Mouse (Mus musculus) mouse embryonic stem cell (cell line): Measurements from ENCODE around the gene Fgf4.

ENCODE experiments used
- in situ Hi-C, 2 experiments: fragments of 300-500 bp; cut with MboI; formaldehyde crosslinking; loops; 1 replicate in 1 of 2; 3 replicates in 1 of 2; pipeline ENCODE4 v1.14.3; 2019 to 2020; ENCODE audit warnings: low sequenced_read_pairs in 2 of 2, low pct_unique_long_range_greater_than_20kb in 1 of 2, mixed read lengths in 1 of 2; ENCODE audit not compliant: unreplicated experiment in 1 of 2

The Fgf4 gene

DNA sequence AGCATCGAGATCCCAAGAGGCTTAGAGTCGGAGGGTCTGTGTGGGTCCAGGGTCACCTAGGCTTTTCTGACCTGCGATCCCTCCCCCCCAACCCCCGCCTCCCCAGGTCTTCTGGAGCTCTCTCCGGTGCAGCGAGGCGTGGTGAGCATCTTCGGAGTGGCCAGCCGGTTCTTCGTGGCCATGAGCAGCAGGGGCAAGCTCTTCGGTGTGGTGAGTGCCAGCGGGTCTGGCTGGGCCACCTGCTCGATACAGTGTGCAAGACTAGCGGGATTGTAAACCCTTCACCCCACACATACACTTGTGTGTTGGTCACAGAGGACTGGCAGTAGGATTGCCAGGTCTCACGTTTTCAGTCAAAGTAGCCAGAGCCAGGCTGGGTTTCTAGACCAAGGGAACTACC is 15.0 kb downstream of the Fgf4 start:
- in situ Hi-C loops = no loop called here

DNA sequence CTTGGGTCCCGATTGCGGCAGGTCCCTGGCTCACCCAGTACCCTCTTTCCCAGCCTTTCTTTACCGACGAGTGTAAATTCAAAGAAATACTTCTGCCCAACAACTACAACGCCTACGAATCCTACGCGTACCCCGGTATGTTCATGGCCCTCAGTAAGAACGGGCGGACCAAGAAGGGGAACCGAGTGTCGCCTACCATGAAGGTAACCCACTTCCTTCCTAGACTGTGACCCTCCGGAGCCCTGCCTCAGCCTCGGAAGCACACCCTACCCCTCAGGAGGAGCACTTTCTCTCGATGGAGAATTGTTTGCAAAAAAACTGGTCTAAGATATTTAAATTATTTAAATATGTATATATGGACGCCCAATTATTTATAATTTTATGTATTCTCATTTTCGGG is 15.5 kb downstream of the Fgf4 start:
- in situ Hi-C loops = no loop called here

DNA sequence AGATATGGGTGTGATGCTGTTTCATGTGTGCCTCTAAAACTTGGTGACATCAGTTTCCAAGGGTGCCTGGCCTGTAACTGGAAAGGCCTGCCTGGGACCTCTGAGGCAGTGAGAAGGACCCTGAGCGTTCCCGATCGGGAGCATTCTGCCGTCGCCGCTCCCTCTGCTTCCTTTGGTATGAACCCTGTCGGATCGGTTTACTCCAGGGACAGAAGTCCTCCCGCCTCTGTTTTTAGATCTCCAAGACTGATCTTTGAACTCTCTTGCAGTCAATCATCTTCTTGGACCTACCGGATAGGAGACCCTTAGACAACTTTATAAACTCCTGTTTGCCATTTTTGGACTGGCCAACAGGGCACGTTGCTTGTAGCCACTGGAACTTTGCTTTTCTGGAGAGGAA is 16.0 kb downstream of the Fgf4 start:
- in situ Hi-C loops = no loop called here

DNA sequence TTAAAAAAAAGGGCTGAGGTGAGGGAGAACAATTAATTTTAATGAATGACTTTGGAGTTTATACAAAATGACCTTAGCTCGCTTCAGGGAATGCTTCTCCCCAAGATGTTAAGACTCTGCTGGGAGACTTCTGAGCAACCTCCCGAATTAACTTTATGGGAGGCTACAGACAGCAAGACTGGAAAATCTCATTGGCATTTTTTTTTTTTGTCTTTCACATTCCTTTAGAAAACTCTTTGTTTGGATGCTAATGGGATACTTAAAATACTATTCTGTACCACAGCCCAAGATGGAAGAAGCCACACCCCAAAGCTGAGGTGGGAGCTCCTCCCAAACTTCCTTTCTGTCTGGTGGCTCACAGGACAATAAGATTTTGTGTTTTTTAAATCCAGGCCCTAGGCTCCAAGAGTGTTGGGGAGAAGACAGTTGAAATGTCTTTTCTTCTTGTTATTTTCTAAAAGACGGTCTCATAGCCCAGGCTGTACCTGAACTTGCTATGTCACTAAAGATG is 17.0 kb downstream of the Fgf4 start:
- in situ Hi-C loops = no loop called here

DNA sequence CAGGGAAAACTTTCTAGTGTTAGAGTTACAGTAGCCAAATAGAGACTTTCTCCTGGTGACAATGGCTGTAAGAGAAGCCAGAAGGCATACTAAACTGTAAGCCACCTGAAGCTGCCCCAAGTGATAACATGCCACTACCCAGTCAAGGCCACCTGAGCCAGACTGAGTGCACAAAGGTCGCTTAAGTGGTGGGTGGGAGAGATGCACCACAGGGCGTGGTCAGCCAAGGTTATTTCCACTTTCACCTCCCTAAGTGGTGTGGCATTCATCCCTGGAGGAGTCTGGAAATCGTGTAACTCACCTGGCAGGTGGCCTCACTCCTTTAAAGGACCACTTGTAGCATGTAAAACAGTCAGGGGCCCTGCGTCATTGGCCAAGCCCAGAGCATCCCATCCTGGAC is 20.0 kb downstream of the Fgf4 start:
- in situ Hi-C loops = no loop called here

DNA sequence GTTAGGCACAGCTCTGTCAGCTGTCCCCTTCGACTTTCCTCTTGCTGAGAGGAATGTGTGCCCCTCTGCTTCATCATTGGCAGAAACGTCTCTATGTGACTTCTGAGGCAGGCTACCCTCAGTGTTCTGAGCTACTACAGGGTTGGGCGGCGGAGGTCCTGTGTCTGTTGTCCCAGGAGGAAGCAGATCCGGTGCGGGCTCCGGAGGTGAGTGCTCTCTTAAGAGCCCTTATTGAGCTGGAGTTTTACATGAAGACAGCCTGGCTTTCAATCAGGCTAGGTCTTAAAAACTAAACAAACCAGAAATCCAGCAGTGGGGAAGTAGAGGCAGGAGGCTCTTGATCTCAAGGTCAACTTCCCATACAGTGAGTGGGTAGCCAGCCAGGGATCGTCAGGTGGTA is 20.4 kb downstream of the Fgf4 start:
- in situ Hi-C loops = no loop called here

DNA sequence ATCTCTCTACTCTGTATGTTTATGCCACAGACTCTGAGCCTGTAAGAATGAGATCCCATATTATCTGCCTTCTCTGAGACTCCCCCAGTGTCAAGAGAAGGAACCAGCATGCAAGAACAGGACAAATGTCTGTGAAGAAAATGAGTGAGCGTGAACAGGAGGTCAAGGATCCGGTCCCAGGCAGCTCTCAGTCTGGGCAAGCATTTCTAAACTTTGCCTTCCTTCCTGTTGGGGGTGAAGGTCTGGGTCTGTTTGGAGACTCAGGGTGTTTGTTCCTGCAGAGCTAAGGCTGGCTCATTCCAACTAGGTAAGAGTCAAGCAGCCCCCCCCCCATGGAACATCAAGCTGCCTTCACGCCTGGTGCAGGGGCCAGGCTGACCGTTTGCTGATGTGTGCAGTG is 25.3 kb downstream of the Fgf4 start:
- in situ Hi-C loops = no loop called here

DNA sequence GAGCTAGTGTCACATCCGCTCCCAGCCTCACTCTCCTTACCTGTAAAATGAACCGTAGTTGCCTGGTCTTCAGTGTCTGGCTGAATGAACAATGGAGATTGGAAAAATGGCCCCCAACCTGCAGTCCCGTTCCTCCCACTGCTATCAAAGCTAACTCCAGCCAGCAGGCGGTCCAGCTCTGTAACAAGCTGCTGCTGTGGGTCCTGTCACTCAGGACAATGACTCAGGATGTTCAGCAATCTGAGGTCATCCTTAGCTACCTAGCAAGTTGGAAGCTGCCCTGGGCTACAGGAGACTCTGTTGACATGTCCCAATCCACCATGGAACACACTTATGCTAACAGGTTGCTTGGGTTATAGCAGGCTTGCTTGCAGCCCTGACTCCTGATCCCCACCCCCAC is 26.0 kb downstream of the Fgf4 start:
- in situ Hi-C loops = no loop called here

DNA sequence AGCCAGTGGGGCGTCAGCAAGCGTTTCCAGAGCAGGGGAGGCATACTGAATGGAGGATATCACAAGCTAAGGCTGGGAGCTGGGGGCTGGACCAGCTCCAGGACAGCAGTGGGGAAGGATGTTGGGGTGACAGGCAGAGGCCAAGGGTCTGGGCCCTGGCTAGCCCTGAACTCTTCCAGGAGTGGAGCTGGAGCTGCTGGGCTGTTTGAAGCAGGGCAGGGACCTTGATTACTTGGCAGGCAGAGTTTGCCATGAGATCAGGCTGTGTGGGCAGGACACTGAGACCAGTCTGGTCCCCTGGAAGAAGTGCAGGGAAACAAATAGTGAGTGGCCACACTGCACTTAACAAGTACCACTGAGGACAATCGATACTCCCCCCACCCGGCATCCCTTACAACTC is 27.1 kb downstream of the Fgf4 start:
- in situ Hi-C loops = no loop called here

DNA sequence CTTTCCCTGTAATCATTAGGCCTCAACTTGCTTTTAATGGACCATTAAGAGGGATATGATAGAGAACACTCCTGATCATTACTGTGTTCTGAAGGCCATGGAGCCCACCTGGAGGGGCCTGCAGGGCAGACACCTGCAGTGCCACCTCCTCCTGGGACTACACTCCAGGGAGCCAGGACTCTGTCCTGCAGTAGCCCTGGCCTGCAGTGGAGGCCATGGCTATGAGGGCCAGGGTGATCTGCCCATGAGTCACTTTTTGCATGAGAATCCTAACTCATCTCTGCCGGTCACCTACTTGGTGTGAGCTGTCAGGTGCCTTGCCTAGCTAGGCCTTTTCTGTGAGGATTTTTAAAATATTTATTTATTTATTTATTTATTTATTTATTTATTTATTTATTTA is 31.2 kb downstream of the Fgf4 start:
- in situ Hi-C loops = no loop called here

DNA sequence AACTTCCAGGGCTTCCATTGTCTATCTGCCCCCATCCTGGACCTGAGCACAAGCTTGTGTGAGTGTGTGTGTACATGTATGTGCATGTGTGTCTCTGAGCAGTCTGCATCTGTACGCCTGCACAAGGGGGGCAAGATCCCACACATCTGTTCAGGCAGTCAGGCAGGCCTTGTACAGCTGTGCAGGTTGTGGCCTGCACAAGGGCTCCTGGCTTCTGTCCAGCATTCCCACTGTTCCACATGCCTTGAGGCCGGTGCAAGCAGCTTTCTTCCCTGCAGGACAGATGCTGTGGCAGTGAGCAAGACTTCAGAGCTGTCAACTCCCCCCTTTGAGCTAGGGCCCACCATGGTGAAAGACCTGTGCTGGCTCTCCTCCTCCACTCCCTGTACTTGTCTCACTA is 35.9 kb downstream of the Fgf4 start:
- in situ Hi-C loops = loop anchor here in 1 of 2 experiments (5.0 kb wide), 1 partner anchor 36 kb away; the partner anchor contains the start of gene Fgf4

DNA sequence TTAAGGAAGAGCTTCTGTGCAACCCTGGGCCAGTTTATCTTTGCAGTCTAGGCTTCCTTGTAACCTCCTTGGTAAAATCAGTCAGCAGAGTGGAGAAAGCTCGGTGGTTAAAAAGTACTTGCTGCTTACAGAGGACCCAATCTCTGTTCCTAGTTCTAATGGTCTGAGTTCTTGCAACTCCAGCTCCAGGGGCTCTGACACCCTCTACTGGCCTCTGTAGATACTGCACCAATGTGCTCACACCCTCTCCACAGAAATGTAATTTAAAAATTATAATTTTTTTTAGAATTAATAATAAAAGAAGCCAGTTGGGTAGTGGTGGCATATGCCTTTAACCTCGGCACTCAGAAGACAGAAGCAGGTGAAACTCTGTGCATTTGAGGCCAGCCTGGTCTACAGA is 40.5 kb downstream of the Fgf4 start:
- in situ Hi-C loops = no loop called here

DNA sequence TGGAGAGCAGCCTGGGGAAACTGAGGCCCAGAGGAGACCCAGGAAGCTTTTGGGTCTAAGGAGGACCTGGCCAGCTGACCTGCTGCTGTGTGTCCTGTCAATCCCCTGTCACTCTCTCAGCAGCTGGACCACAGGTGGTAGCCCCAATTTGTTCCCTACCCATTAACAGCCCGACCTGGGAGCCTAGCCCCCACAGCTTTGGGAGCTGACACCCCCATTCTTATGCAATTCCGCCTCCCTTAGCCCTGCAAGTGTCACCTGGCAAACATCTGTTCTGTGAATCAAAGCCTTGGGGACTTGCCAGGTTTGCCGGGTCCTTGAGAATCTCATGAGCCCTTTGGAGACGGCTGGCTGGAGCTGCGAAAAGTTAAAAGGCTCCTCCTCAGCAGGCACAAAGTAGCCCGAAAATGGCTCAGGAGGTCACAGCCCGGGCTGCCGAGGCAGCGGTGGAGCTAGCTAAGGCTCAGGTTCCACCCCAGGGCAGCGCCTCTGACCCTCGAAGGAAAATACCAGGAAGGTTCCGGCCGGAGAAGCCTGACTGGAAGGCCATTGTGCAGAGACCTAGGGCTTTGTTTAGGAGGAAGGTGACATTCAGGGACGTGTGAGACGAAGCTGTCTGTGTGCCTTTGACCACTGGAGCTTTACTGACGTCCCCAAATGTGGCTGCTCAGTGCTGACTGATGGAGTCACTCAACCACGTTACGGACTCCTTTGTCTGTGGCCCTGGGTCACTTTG is 41.6 kb downstream of the Fgf4 start:
- in situ Hi-C loops = no loop called here

DNA sequence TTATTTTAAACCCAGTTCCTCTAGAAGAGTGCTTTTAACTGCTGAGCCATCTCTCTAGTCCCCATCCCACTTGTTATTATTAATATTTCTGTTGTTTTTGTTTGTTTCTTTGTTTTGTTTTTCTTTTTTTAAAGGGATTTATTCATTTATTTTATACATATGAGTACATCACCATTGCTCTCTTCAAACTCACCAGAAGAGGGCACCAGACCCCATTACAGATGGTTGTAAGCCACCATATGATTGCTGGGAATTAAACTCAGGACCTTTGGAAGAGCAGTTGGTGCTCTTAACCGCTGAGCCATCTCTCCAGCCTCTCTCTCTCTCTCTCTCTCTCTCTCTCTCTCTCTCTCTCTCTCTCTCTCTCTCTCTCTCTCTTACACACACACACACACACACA is 43.5 kb downstream of the Fgf4 start:
- in situ Hi-C loops = loop anchor here (5.0 kb wide), 1 partner anchor 98 kb away; no protein-coding TSS in a partner anchor

DNA sequence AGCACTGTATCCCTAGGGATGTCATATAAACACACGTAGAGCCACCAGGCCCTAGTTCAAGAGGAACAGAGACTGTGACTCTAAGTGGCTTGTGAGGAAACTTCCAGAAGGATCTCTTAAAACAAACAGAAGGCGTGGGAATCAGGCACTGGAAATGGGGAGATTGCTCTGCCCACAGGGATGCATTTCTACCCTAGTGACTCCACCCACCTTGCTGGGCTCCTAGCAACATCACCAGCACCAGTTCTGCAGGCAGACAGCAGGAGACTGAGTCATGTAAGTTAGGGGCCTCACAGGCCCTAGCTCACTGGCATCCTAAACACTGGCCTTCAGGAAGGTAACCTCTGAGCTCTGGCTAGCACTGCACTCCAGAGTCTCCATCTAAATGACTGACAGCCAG is 44.7 kb downstream of the Fgf4 start:
- in situ Hi-C loops = loop anchor here (5.0 kb wide), 1 partner anchor 100 kb away; no protein-coding TSS in a partner anchor

DNA sequence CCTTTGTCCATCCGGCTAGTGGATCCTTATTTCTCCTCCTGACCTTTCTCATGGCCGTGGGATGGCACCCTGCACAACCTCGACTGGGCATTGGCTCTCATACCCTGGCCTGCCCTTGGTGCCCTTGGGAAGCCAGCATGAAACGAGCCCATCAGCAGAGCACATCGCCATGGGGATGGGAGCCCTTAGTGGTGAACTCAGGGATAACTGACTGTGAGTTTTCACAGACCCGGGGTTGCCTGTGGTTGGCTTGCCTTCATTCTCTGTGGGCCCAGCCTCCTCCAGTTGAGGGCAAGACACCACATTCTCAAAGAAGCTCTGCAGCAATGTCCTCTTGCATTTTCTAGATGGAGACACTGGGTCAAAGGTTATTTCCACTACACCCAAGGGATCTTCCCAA is 45.2 kb downstream of the Fgf4 start:
- in situ Hi-C loops = loop anchor here (5.0 kb wide), 1 partner anchor 100 kb away; no protein-coding TSS in a partner anchor

DNA sequence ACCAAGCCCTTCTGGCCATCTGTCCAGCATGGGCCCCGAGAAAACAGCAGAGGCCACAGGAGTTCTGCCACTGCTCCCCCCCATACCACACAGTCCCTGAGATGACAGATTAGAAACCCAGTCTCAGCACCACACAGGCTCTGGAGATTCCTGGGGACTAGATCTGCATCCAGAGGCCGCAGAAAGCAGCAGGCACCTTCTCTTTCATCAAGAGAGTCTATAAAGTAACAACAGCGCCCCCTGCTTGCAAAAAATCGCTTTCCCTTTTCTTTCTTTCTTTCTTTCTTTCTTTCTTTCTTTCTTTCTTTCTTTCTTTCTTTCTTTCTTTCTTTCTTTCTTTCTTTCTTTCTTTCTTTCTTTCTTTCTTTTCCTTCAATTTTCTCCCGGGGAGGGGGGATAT is 47.0 kb downstream of the Fgf4 start:
- in situ Hi-C loops = loop anchor here (5.0 kb wide), 1 partner anchor 102 kb away; no protein-coding TSS in a partner anchor

DNA sequence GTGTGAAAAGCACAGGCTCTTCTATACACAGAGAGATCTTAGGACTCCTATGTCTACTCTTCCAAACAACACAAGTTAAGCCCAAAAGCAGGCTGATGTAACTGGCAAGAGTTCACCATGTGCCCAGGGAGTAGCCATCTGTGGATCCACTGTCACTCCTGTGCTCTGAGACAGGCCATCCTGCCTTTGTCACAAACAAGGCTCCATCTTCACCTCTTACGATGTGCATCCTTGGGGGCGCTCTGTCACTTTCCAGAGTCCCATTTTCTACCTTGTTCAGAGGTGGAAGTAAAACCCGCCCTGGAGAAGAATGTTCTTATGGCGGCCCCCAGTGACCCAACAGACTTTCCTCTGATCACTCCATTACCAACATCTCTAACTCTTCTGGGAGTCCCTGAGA is 47.5 kb downstream of the Fgf4 start:
- in situ Hi-C loops = loop anchor here (5.0 kb wide), 2 partner anchors 52 to 102 kb away; no protein-coding TSS in a partner anchor

DNA sequence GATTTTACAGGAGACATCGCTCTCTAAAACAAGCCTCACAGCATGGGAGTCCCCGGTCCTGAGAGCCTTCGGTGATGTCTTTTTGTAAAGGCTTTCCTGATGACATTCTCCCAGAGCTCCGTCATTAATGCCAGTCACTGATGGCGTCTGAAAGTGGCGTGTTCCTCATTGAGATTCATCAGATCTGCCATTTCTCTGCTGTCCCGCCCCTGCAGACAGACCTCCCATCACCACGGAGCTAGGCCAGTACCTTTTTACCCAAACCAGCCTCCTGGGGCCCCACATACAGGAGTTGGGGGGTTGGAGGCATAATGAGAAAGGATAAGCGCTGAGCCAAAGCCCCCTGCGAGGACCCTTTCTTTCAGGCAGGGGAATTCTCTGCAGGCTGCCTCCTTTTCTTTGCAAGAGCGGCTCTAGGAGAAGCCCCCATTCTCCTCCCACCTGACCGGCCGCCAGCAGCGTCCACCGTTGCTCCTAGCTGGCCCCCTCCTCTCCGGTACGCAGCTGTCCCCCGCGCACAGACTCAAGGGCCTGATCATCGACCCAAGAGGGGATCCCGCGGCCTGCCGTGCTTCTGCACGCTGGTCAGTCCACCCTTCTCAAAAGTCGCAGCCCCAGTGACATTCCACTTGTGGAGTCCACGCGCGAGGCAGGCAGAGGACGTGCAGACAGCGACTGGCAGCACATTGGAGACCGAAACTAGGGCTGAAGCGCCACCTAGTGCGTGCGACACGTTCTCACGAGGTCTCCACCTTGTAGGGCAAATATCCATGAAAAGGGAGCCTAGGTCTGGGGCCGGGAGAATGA is 48.3 kb downstream of the Fgf4 start:
- in situ Hi-C loops = loop anchor here in 1 of 2 experiments (5.0 kb wide), 1 partner anchor 53 kb away; no protein-coding TSS in a partner anchor
